Mouse (Mus musculus): ENCODE data around the gene Rpa2.

DNA sequence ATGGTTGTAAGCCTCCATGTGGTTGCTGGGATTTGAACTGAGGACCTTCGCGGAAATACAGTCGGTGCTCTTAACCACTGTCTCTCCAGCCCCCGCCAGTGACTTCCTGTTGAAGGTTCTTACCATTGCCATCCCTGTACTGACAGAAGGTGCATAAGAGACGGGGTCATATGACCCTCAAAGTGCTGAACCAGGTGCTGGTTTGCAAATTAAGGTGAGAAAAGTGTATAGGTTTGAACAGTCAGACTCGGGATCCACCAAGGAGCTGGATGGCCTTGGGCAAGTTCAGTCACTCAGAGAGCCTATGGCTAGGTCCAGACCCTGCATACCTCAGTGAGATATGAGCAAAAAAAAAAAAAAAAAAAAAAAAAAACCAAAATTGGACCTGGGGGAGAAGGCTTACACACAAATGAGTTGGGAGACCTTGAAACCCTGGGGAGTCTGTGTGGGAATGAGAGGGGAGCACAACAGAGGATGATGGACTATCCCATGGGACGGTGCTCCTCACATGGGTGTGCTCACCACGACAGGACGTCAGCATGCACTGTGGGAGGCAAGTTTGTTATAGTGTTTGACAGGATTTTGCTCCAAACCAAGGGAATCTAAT is 21.1 kb upstream of the Rpa2 start:
- TF ChIP-seq CTCF (IDR thresholded peaks at IDR 0.05; ENCODE audit: extremely low read depth, insufficient read depth, low read length) (no peak), POLR2A (IDR thresholded peaks at IDR 0.05; ENCODE audit: extremely low read depth, insufficient read depth, low read length) (no peak)

Data from cortical plate, adult 2 months (tissue).